Mouse (Mus musculus): ENCODE measurements around the gene Tmprss9. TPM values are rescaled to one million over a fixed set of nuclear protein-coding genes. Genes with fewer than 3 reads are reported as not detected.

The Tmprss9 gene
- polyA plus RNA-seq, 1 experiment from 2014 or later, result 0.25 TPM

DNA sequence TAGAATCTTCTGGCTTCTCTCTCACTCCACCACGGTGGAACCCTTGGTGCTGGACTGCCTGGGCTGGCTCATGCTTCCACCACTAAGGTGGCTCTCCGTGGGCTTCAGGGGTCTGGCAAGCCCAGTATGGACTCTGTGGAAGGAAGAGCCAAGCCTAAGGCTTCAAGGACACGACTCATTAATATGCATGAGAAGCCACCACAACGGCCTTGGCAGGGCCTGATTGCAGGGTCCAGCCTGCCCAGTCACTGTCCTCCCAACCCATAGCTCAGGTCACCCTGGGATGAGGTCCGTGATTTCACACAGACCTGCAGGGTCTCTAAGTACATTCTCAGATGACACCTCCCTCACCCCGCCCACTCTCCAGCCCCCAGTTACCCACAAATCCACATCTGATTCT, 31.8 kb upstream of the Tmprss9 start:
- 53% methylated on average over 6 of the region's 6 CpGs for WGBS

GRCm38 (mm10) chr10:80841685-80842084, 30.0 kb upstream of the Tmprss9 start:
- ATAC-seq, result no peak
- H3K27me3 ChIP-seq (replicated peaks; ENCODE audit: control insufficient read depth, insufficient read depth, low read length), result peaks cover 26% of the 10 kb centered on the region

More for the DNA sequence above, 31.8 kb upstream of the Tmprss9 start:
- ATAC-seq, result no peak
- no peak overlapping the region for H3K4me3 ChIP-seq (replicated peaks; ENCODE audit: low read length)
- H3K9ac ChIP-seq (replicated peaks; ENCODE audit: low read depth, low read length), result no peak overlapping the region
- peaks cover 14% of the 10 kb centered on the region for H3K4me1 ChIP-seq (replicated peaks; ENCODE audit: control insufficient read depth, insufficient read depth, low read length)
- H3K27me3 ChIP-seq (replicated peaks; ENCODE audit: control insufficient read depth, insufficient read depth, low read length), result peaks cover 21% of the 10 kb centered on the region
- H3K4me2 ChIP-seq (ENCODE audit: low read length), result no peak overlapping the region
- H3K9me3 ChIP-seq (ENCODE audit: control insufficient read depth, low read length), result no peaks in the 10 kb centered on the region
- no peaks in the 10 kb centered on the region for H3K36me3 ChIP-seq (ENCODE audit: control insufficient read depth, insufficient read depth)
- H3K27ac ChIP-seq (ENCODE audit: low read length), result no peak overlapping the region

DNA sequence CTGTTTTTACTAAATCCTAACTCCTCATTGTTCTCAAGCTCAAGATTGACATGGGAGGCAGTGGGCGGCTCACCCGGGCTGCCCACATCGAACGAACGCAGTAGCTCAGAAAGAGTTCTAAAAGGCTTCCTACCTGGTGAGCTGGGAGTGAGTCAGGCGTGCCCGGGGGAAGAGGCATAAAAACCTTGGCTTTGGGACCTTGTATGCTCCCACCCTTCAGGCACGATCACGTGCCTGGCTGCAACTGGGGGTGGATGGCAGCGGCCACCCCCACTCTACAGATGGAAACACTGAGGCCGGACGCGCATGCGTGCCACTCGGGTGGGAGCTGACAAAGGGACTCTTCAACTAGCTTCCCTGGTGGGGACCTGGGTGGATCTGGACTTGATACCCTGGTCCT, 29.3 kb upstream of the Tmprss9 start:
- 83% methylated on average over 15 of the region's 15 CpGs for WGBS
- Histone ChIP-seq H3K27me3 (replicated peaks; ENCODE audit: control insufficient read depth, insufficient read depth, low read length) (peaks cover 26% of the 10 kb centered on the region), H3K36me3 (ENCODE audit: control insufficient read depth, insufficient read depth) (no peaks in the 10 kb centered on the region), H3K4me2 (ENCODE audit: low read length) (no peak overlapping the region), H3K4me1 (replicated peaks; ENCODE audit: control insufficient read depth, insufficient read depth, low read length) (peaks cover 16% of the 10 kb centered on the region), H3K27ac (ENCODE audit: low read length) (no peak overlapping the region), H3K9me3 (ENCODE audit: control insufficient read depth, low read length) (no peaks in the 10 kb centered on the region), H3K4me3 (replicated peaks; ENCODE audit: low read length) (no peak overlapping the region), H3K9ac (replicated peaks; ENCODE audit: low read depth, low read length) (no peak overlapping the region)
- no peak for ATAC-seq

More at GRCm38 (mm10) chr10:80841685-80842084, 30.0 kb upstream of the Tmprss9 start:
- Histone ChIP-seq H3K4me1 (replicated peaks; ENCODE audit: control insufficient read depth, insufficient read depth, low read length) (peaks cover 16% of the 10 kb centered on the region), H3K9me3 (ENCODE audit: control insufficient read depth, low read length) (no peaks in the 10 kb centered on the region), H3K4me3 (replicated peaks; ENCODE audit: low read length) (no peak overlapping the region), H3K36me3 (ENCODE audit: control insufficient read depth, insufficient read depth) (no peaks in the 10 kb centered on the region), H3K27ac (ENCODE audit: low read length) (no peak overlapping the region), H3K4me2 (ENCODE audit: low read length) (no peak overlapping the region), H3K9ac (replicated peaks; ENCODE audit: low read depth, low read length) (no peak overlapping the region)
- WGBS, result 57% methylated on average over 2 of the region's 2 CpGs

DNA sequence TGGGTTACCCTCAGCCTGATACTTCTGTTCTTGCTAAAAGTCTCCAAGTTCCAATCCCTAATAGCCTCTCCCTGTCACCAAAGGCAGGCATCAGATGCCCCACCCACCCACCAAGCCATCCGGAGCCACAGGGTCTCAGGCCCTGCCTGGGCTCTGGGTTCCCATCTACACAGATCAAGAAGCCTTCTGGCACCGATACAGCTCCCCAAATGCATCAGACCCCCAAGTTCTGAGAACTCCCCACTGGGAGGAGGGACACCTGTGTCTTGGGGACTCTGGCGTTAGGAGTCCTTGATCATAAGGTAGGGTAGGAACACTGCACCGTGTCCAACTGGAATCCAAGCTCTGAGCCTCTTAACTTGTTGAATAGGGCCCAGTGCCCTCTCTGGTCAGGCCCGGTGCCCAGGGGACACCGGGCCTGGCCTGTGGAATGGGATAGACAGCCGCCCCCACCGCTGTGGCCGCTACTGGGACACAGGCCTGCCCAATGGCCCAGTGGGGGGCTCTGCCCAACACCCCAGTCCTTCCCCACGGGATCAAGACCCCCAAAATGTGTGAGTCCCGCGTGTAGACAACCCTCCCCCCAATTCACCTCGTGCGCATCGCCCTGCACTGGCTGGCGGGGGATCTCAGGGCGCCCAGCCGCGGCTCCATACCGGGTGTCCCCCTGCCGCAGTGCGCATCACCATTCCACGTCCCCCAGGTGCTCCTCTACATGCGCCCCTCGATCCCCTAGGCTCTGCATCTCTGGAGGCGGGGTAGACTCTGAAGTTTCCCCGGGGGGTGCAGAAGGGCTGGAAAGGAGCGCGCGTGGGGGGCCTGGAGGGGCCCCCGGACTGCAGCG, 28.3 kb upstream of the Tmprss9 start:
- Histone ChIP-seq H3K4me3 (replicated peaks; ENCODE audit: low read length) (peak overlapping the region; percentile 59), H3K4me1 (replicated peaks; ENCODE audit: control insufficient read depth, insufficient read depth, low read length) (peaks cover 16% of the 10 kb centered on the region), H3K4me2 (ENCODE audit: low read length) (peak overlapping the region; percentile 79), H3K27ac (ENCODE audit: low read length) (no peak overlapping the region), H3K9ac (replicated peaks; ENCODE audit: low read depth, low read length) (peak overlapping the region; percentile 71), H3K9me3 (ENCODE audit: control insufficient read depth, low read length) (no peaks in the 10 kb centered on the region), H3K27me3 (replicated peaks; ENCODE audit: control insufficient read depth, insufficient read depth, low read length) (peaks cover 26% of the 10 kb centered on the region), H3K36me3 (ENCODE audit: control insufficient read depth, insufficient read depth) (no peaks in the 10 kb centered on the region)
- peak; percentile 49 for ATAC-seq
- WGBS, result 10% methylated on average over 29 of the region's 32 CpGs

DNA sequence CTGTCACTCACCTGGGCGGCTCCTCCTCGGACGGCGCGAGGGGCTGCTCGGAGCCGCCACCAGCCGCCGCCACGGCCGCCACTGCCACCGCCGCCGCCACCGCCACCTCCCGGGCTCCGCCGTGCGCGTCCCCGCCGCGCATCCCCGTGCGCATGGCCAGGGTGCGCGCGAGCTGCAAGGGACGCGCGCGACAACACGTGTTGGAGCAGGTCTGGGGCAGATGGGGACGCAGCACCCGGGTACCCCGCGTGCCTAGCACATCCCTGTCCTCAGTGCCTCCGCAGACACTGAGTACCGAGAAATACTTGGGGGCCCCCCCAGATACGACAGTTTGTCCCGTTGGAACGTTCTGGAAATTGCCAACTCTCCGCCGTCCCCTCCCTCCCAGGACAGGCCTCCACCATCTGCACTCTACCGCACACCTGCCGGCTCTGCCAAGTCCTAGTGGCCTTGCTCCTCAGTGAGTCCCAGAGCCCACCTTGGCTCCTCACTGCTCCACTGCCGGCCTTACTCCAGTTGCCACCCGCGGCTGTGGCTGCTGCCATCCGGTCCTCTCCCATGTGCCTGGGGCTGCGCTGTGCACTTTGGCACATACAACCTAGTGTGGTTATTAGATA, 27.6 kb upstream of the Tmprss9 start, which contains the start of gene Lingo3:
Lingo3 (minus strand) TSS at position 109 of the 617 bp plus-strand sequence.
- no peaks in the 10 kb centered on the region for H3K36me3 ChIP-seq (ENCODE audit: control insufficient read depth, insufficient read depth)
- peak within 1 kb of the TSS; percentile 59 for H3K4me3 ChIP-seq (replicated peaks; ENCODE audit: low read length)
- H3K9me3 ChIP-seq (ENCODE audit: control insufficient read depth, low read length), result no peaks in the 10 kb centered on the region
- peak; percentile 51 for ATAC-seq
- H3K4me1 ChIP-seq (replicated peaks; ENCODE audit: control insufficient read depth, insufficient read depth, low read length), result peaks cover 16% of the 10 kb centered on the region
- peak within 1 kb of the TSS; percentile 71 for H3K9ac ChIP-seq (replicated peaks; ENCODE audit: low read depth, low read length)
- H3K4me2 ChIP-seq (ENCODE audit: low read length), result peak within 1 kb of the TSS; percentile 79
- 3% methylated on average over 51 of the region's 51 CpGs for WGBS
- no peak within 1 kb of the TSS for H3K27ac ChIP-seq (ENCODE audit: low read length)
- H3K27me3 ChIP-seq (replicated peaks; ENCODE audit: control insufficient read depth, insufficient read depth, low read length), result peaks cover 26% of the 10 kb centered on the region

DNA sequence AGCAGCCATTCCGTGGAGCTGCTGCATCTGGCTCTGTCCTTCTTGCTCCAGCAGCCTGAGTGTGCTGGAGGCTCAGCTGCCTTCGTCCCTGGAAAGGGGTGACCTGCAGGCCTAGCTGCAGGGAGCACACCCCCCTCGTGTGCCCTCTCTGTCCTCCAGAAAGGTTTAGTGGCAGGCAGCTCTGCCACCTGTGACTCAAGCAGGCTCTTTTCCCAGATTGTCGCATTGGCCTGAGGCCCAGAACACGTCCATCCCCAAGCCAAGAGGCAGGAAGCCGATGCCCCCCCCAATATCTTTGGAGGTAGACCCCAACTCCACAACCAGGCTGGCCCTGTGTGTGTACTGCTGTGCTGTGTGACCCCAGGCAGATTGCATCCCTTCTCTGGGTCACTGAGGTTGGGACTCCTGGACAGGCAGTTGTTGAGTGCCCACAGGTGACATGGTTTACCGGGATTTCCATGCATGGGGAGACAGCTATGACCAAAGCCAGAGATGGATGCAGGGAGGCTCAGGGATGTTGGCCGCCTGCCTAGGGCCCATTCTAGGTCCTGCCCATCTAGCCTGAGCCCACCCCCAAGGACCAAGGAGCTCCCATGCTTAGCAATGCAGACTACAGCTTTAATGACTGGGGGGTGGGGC, 26.5 kb upstream of the Tmprss9 start:
- H3K4me3 ChIP-seq (replicated peaks; ENCODE audit: low read length), result no peak overlapping the region
- H3K4me2 ChIP-seq (ENCODE audit: low read length), result no peak overlapping the region
- 54% methylated on average over 8 of the region's 8 CpGs for WGBS
- H3K9ac ChIP-seq (replicated peaks; ENCODE audit: low read depth, low read length), result no peak overlapping the region
- no peak for ATAC-seq
- H3K4me1 ChIP-seq (replicated peaks; ENCODE audit: control insufficient read depth, insufficient read depth, low read length), result peaks cover 16% of the 10 kb centered on the region
- no peak overlapping the region for H3K27ac ChIP-seq (ENCODE audit: low read length)
- H3K36me3 ChIP-seq (ENCODE audit: control insufficient read depth, insufficient read depth), result no peaks in the 10 kb centered on the region
- H3K27me3 ChIP-seq (replicated peaks; ENCODE audit: control insufficient read depth, insufficient read depth, low read length), result peaks cover 26% of the 10 kb centered on the region
- no peaks in the 10 kb centered on the region for H3K9me3 ChIP-seq (ENCODE audit: control insufficient read depth, low read length)

DNA sequence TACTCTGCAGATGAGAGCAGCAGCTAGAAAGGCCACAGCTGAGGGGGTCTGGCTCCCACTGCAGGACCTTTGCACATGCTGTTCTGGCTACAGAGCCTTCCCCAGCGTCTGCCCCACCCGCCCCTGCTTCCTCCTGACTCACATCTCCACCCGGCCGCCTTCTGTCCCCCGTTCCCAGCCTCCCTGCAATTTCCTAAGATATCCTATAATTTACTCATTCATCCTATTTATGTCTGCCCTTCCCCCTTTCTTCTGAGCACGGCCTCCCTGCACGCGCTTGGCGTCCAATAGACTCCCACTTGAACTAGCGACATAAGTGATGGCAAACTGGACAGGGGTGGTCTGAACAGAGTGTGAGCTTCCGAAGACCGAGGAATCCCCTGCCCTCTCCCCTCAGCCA, 25.9 kb upstream of the Tmprss9 start:
- H3K4me3 ChIP-seq (replicated peaks; ENCODE audit: low read length), result no peak overlapping the region
- H3K4me2 ChIP-seq (ENCODE audit: low read length), result no peak overlapping the region
- H3K27me3 ChIP-seq (replicated peaks; ENCODE audit: control insufficient read depth, insufficient read depth, low read length), result peaks cover 26% of the 10 kb centered on the region
- no peaks in the 10 kb centered on the region for H3K36me3 ChIP-seq (ENCODE audit: control insufficient read depth, insufficient read depth)
- peaks cover 16% of the 10 kb centered on the region for H3K4me1 ChIP-seq (replicated peaks; ENCODE audit: control insufficient read depth, insufficient read depth, low read length)
- H3K9ac ChIP-seq (replicated peaks; ENCODE audit: low read depth, low read length), result no peak overlapping the region
- H3K9me3 ChIP-seq (ENCODE audit: control insufficient read depth, low read length), result no peaks in the 10 kb centered on the region
- 81% methylated on average over 12 of the region's 12 CpGs for WGBS
- H3K27ac ChIP-seq (ENCODE audit: low read length), result no peak overlapping the region
- ATAC-seq, result no peak

- Histone ChIP-seq H3K36me3 (ENCODE audit: control insufficient read depth, insufficient read depth) (peaks cover 16% of the 10 kb centered on the region), H3K4me1 (replicated peaks; ENCODE audit: control insufficient read depth, insufficient read depth, low read length) (peaks cover 11% of the 10 kb centered on the region), H3K27ac (ENCODE audit: low read length) (no peak overlapping the region), H3K9ac (replicated peaks; ENCODE audit: low read depth, low read length) (no peak overlapping the region), H3K4me3 (replicated peaks; ENCODE audit: low read length) (no peak overlapping the region), H3K27me3 (replicated peaks; ENCODE audit: control insufficient read depth, insufficient read depth, low read length) (peaks cover 18% of the 10 kb centered on the region), H3K4me2 (ENCODE audit: low read length) (no peak overlapping the region), H3K9me3 (ENCODE audit: control insufficient read depth, low read length) (no peaks in the 10 kb centered on the region)
- 12% methylated on average over 10 of the region's 10 CpGs for WGBS
- no peak for ATAC-seq
These were observed 23.1 kb upstream of the Tmprss9 start for GRCm38 (mm10) chr10:80848571-80848970.

Data from forebrain, embryonic 16.5 days (tissue).